Comparison of ENCODE assay signal across 11 mouse cellular contexts in genomic region chr5:129518180-129518579, GRCm38 (mm10). TPM values are rescaled to one million over a fixed set of nuclear protein-coding genes. Genes with fewer than 3 reads are reported as not detected.
DNase-seq lines count a peak whose midpoint lies in the region; ATAC-seq lines count a peak whose summit lies in the region.
"Had no signal": no experiment of that assay in that cellular context is flagged by ENCODE, and none has a peak within 500 bp of the region (broad histone marks: within the 10 kb centered on the region; RNA-seq: fewer than 3 reads in every experiment).

No protein-coding gene starts in this region.

- H3K4me1 ChIP-seq in heart, embryonic 12.5 days (replicated peaks), result peaks cover under 1% of the 10 kb centered on the region; the same call in 1 of the 2 replicates
- H3K4me1 ChIP-seq in hindbrain, embryonic 16.5 days (ENCODE audit: control insufficient read depth, insufficient read depth, low read depth, low read length), result no peaks in the 10 kb centered on the region; the same call in 1 of the 2 replicates
- H3K4me1 ChIP-seq: limb, embryonic 12.5 days had no signal

- 73% methylated on average over 4 of the region's 4 CpGs for WGBS in heart, embryonic 12.5 days
- WGBS in hindbrain, embryonic 16.5 days, result 91% methylated on average over 4 of the region's 4 CpGs

- DNase-seq in heart, adult 18-20 months, result no peak
- peak; percentile 37 to 39 for DNase-seq in urinary bladder, adult 18-20 months (ENCODE audit: low spot score in 2 of 2)
- no peak for DNase-seq in urinary bladder, postnatal 4 days (ENCODE audit: low spot score in 2 of 2)
- peak; percentile 71 to 82 for DNase-seq in cerebellum, postnatal 25 days
- DNase-seq in urinary bladder, postnatal 36 days (ENCODE audit: low spot score in 2 of 2), result peak; percentile 43 to 50
- DNase-seq in spleen, postnatal 10 days (ENCODE audit: low spot score in 2 of 2), result no peak
- DNase-seq: right cerebral cortex, postnatal 25 days had no signal

- H3K9me3 ChIP-seq in heart, embryonic 12.5 days (replicated peaks), result no peaks in the 10 kb centered on the region
- H3K9me3 ChIP-seq in hindbrain, embryonic 16.5 days (ENCODE audit: control insufficient read depth, low read length), result no peaks in the 10 kb centered on the region
- H3K9me3 ChIP-seq: limb, embryonic 12.5 days had no signal

- H3K4me2 ChIP-seq in heart, embryonic 12.5 days, result no peak overlapping the region
- H3K4me2 ChIP-seq in hindbrain, embryonic 16.5 days (ENCODE audit: low read length), result no peak overlapping the region
- H3K4me2 ChIP-seq: limb, embryonic 12.5 days had no signal

- H3K36me3 ChIP-seq in heart, embryonic 12.5 days, result peaks cover 92% of the 10 kb centered on the region
- H3K36me3 ChIP-seq in hindbrain, embryonic 16.5 days (ENCODE audit: control insufficient read depth, insufficient read depth, low read length), result peaks cover 32% of the 10 kb centered on the region

- no peak overlapping the region for H3K9ac ChIP-seq in heart, embryonic 12.5 days
- H3K9ac ChIP-seq in hindbrain, embryonic 16.5 days (ENCODE audit: low read depth, low read length), result no peak overlapping the region
- H3K9ac ChIP-seq: limb, embryonic 12.5 days had no signal

- peak; percentile 83 for ATAC-seq in heart, embryonic 12.5 days (ENCODE audit: insufficient number of reproducible peaks, low FRiP score)
- ATAC-seq in hindbrain, embryonic 16.5 days, result no peak
- ATAC-seq: midbrain, embryonic 16.5 days had no signal

- H3K4me3 ChIP-seq in heart, embryonic 12.5 days, result no peak overlapping the region
- no peak overlapping the region for H3K4me3 ChIP-seq in hindbrain, embryonic 16.5 days (ENCODE audit: low read length)
- H3K4me3 ChIP-seq: limb, embryonic 12.5 days had no signal

- no peaks in the 10 kb centered on the region for H3K27me3 ChIP-seq in heart, embryonic 12.5 days (replicated peaks)
- no peaks in the 10 kb centered on the region for H3K27me3 ChIP-seq in hindbrain, embryonic 16.5 days (replicated peaks; ENCODE audit: control insufficient read depth, insufficient read depth, low read length)
- H3K27me3 ChIP-seq: limb, embryonic 12.5 days had no signal

- no peak overlapping the region for H3K27ac ChIP-seq in heart, embryonic 12.5 days (ENCODE audit: poor library complexity, severe bottlenecking)
- H3K27ac ChIP-seq in hindbrain, embryonic 16.5 days (ENCODE audit: low read depth, low read length), result no peak overlapping the region
- H3K27ac ChIP-seq: limb, embryonic 12.5 days had no signal

RNA-seq across cellular contexts. Expression of gene Sfswap, which starts 17.2 kb away (rescaled TPM):
- polyA plus RNA-seq in heart, embryonic 12.5 days (2016; fragmentation: Nextera tagmentation; extraction: Ambion mirVana), result 29.3 and 31.2 TPM in 2 replicates
- 10 to 100 TPM; 23.2 to 29.1 TPM for total RNA-seq in heart, adult 18-20 months (2021)
- 42.1 and 47.7 TPM in 2 replicates for polyA plus RNA-seq in hindbrain, embryonic 16.5 days (2015; fragmentation: Nextera tagmentation; extraction: Ambion mirVana)

Comparison
In these comparisons a context has a peak if more than half of its experiments do, and no peak if none do; other contexts are left out.
1. DNase-seq: peak in urinary bladder, adult 18-20 months (2 of 2), cerebellum, postnatal 25 days (2 of 2) and urinary bladder, postnatal 36 days (2 of 2); none in heart, adult 18-20 months (0 of 2), urinary bladder, postnatal 4 days (0 of 2) and spleen, postnatal 10 days (0 of 2).